Comparison of ENCODE assay signal across 9 mouse cellular contexts in genomic region chr7:80789061-80789460, GRCm38 (mm10). TPM values are rescaled to one million over a fixed set of nuclear protein-coding genes. Genes with fewer than 3 reads are reported as not detected.
DNase-seq lines count a peak whose midpoint lies in the region; ATAC-seq lines count a peak whose summit lies in the region.
"Had no signal": no experiment of that assay in that cellular context is flagged by ENCODE, and none has a peak within 500 bp of the region (broad histone marks: within the 10 kb centered on the region; RNA-seq: fewer than 3 reads in every experiment).

No protein-coding gene starts in this region.

- peak overlapping the region; percentile 67 for H3K27ac ChIP-seq in macrophage
- H3K27ac ChIP-seq: hindbrain, embryonic 15.5 days had no signal

- 40% methylated on average over 1 of the region's 1 CpGs for WGBS in macrophage (ENCODE audit: missing documents)

- peak; percentile 13 for DNase-seq in retina, postnatal 1 day
- DNase-seq in retina, embryonic 14.5 days (ENCODE audit: low spot score), result no peak
- no peak for DNase-seq in left cerebral cortex, postnatal 14 days (ENCODE audit: low spot score in 2 of 2)
- no peak for DNase-seq in adrenal gland, postnatal 25 days

- H3K36me3 ChIP-seq in macrophage (ENCODE audit: inconsistent target), result peaks cover 12% of the 10 kb centered on the region; the same call in 1 of the 2 replicates
- H3K36me3 ChIP-seq: hindbrain, embryonic 15.5 days had no signal

- intact Hi-C loops in left cerebral cortex, postnatal 14 days (cut with DNase I), result no loop called here

- peaks cover 99% of the 10 kb centered on the region for H3K79me2 ChIP-seq in macrophage (ENCODE audit: inconsistent target)

- H3K4me3 ChIP-seq in macrophage (ENCODE audit: inconsistent target), result no peak overlapping the region
- H3K4me3 ChIP-seq: hindbrain, embryonic 15.5 days; megakaryocyte, embryonic 14.5 days had no signal

- peak; percentile 73 for ATAC-seq in granulocyte monocyte progenitor cell, adult 5-6 weeks (replicated peaks; ENCODE audit: poor library complexity, severe bottlenecking)
- no peak for ATAC-seq in erythroblast, adult 5-6 weeks (replicated peaks; ENCODE audit: low FRiP score, poor library complexity, severe bottlenecking)

RNA-seq across cellular contexts. Expression of gene Iqgap1, which starts 36.7 kb away (rescaled TPM):
- 89.6 and 92.9 TPM in 2 replicates for total RNA-seq in granulocyte monocyte progenitor cell, adult 5-6 weeks (2014; fragmentation: Nextera tagmentation)
- total RNA-seq in granulocyte monocyte progenitor cell, adult 5-6 weeks (2017), result 85.5 and 95.4 TPM in 2 replicates
- total RNA-seq in macrophage (2018; cell fraction: chromatin; rRNA removed), result 1,000 to 10,000 TPM in 19 of 26 experiments, 100 to 1,000 TPM in 7; 688 to 3,418 (median 1,422) TPM
- total RNA-seq in macrophage (2018; cell fraction: cytosol; rRNA removed), result 100 to 1,000 TPM; 187 to 587 (median 339) TPM
- 1,000 to 10,000 TPM in 10 of 26 experiments, 100 to 1,000 TPM in 16; 382 to 1,913 (median 872) TPM for total RNA-seq in macrophage (2018; cell fraction: nucleus; rRNA removed)
- polyA plus RNA-seq in macrophage (2018), result 294 to 476 TPM (median 316 TPM) in 3 replicates
- 10 to 100 TPM; 22.6 to 27.0 TPM for total RNA-seq in left cerebral cortex, postnatal 14 days (2021)
- total RNA-seq in erythroblast, adult 5-6 weeks (2015; ENCODE audit: low replicate concordance), result 41.8 and 71.3 TPM in 2 replicates
- total RNA-seq in erythroblast, adult 5-6 weeks (2017; ENCODE audit: low replicate concordance), result 33.5 and 38.6 TPM in 2 replicates
- 87.7 and 126 TPM in 2 replicates for total RNA-seq in adrenal gland, postnatal 25 days (2021)
